Mouse (Mus musculus) MN1 (cell line): Measurements from ENCODE around the gene Srcap.
A peak's percentile ranks its signal among the peaks of the same experiment; 100 is the strongest.

Experiments used
- DNase-seq: peaks from one replicate; pipeline ENCODE4 v3.0.0-alpha.2; 2016; ENCODE audit warnings: low spot score

Gene Srcap

DNA sequence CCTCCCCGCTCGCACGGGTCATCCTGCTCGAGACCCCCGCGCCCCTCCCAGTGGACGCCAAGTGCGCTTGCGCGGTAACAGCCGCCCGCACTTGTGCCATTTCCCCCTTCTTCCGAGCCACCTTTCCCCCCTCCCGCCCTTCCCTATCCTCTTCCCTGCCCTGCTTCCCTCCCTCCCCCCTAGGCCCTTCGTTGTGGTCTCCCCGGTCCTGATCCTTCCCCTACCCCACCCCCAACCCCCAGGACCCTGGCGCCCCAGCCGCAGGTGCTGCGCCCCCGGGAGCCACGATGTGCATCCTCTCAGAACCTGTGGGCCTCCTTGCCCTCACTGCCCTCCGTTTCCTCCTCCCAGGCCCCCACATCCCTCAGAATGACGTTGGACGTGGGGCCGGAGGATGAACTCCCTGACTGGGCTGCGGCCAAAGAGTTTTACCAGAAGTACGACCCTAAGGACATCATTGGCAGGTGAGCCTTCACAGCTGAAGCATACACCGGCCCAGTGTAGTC, 61.8 kb downstream of the Srcap start:
- peak; percentile 21 for DNase-seq

DNA sequence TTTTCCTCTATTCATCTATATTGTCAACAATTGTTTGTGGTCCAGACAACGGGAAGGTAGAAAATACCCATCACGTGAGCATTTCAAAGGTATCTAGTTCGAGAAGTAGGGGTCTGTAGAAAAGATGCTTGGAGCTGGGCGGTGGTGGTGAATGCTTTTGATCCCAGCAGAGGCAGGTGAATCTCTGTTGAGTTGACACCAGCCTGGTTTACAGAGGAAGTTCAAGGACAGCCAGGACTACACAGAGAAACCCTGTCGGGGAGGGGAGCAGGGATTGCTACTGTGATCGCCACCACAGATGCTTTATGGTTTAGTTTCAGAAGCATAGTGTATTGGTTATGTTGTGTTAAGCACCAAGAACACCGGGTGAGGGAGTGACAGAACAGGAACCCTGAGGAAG, 62.3 kb downstream of the Srcap start:
- DNase-seq = no peak

DNA sequence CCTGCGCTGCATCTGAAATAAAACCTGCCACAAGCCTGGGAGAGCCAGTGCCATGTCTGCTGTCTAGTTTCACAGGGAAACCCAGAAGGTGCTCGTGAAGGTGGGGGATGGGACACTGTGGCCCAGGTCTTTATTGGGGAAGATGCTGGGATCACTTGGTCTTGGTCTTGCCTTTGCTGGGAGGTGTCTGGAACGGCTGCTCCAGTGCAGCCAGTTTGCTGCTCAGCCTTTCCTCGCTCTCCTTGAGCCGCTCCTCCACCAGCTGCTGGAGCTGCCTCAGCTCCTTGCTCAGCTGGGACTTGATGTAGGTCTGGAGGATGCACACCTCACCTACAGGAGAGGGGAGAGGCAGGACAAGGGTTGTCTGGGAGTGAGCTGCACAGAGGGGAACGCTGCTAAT, 71.5 kb downstream of the Srcap start:
- DNase-seq = no peak

DNA sequence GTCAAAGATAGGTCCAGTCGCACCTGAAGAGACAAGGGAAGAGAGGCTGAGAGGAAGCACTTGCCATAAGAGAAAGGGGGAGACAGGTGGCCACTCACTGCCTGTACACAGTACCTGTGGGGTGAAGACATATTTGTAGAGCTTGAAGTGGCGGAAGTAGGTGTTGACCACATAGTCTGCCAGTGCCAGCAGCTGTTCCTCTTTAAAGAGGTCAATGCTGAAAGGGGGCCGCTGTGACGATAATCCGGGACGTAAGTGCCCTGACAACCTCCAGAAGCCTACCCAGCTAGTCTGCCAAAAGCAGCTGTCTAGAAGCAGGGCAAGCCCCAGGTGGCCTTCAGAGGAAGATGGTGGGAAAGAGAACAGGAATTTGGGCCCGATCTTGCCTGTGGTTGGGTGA, 73.2 kb downstream of the Srcap start:
- DNase-seq = no peak

DNA sequence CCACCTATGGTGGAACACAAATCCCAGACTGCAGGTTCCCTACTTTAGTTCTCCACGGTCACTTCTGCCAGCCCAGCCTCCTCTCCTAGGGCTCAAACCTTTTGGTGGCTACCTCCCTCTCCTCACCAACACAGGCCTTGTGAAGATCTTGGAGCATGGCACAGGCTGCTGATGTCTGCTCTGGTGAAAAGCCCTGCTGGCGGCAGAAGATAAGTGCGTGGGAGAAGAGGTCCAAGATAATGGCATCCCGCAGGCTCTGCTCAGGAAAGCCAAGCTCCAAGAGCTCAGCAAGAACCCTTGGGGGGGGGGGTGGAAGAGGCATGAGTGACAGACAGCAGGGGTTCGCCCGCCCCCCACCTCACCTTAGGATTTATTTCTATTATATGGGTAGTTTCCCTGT, 74.4 kb downstream of the Srcap start:
- no peak for DNase-seq

DNA sequence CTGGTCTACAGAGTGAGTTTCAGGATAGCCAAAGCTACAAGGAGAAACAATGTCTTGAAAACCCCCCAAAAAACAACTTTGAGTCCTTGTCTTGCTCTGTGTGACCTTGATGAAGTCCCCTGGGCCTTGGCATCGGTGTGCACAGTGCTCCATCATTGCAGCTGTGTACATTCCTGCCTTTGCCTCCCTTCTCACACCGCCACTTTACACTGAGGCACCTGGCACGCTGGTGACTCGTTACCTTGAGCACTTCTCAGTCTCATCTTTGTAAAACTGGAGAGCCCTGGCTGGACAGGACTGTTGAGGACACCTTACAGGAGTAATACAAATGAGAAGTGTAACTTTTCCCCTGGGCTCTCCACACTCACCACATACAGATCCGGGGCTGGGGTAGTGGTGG, 75.4 kb downstream of the Srcap start:
- DNase-seq = peak; percentile 15

DNA sequence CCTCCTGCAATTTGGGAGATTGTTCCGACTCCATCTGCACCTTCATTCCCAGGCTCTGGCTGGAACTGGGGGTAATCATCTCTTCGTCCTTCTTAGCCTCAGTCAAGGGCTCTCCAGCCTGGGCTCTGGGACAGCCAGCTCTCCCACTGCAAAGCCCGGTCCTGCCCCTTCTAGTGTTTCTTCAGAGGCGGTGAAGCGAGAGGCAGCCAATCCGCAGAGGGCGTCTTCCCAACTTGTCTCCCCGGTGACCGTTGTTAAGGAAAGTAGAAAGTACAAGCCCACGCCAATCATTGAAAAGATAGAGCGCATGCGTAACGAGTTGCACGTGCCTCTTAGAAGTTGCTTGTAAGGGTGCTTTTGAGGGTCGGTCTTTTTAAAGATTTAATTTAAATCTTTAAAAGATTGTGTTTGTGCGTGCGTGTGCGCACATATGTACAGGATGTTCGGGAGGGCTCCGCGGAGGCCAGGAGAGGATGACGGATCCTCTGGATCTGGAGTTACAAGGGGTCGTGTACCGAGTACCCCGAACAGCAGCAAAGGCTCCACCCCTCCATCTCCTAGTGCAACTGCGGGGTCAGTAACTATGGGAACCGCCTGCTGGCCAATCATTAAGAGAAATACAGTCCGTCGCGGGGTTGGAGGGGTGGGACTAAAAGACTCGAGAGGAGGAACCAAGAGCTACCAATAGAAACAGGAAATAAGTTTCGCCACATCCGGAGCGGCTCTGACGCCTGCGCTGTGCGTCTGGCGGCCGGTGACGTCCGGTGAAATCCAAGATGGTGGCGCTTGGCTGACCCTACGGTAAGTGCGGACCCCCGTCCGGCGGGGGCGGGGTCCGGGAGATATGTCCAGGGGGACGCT, 76.5 kb downstream of the Srcap start, which contains the start of the genes Ccdc189 and Rnf40:
Gene Ccdc189, minus strand, starts transcription at position 585 of the 861 bp plus-strand sequence.
Gene Rnf40, plus strand, starts transcription at position 757 of the 861 bp plus-strand sequence.
- peak; percentile 98 for DNase-seq

DNA sequence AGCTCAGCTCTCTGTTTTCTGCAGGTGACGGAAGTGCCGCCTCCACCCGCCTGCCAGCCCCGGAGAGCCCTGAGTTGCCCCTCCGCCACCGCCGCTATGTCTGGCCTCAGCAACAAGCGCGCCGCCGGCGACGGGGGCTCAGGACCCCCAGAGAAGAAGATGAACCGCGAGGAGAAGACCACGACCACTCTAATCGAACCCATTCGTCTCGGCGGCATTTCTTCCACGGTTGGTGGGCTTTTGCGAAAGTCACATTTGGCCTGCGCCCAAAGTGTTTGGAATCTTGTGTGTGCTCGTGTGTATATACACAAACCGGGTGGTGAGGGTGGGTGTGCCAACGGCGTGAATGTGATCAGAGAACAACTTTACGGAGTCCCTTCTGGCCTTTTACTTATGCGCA, 77.1 kb downstream of the Srcap start:
- DNase-seq = no peak

DNA sequence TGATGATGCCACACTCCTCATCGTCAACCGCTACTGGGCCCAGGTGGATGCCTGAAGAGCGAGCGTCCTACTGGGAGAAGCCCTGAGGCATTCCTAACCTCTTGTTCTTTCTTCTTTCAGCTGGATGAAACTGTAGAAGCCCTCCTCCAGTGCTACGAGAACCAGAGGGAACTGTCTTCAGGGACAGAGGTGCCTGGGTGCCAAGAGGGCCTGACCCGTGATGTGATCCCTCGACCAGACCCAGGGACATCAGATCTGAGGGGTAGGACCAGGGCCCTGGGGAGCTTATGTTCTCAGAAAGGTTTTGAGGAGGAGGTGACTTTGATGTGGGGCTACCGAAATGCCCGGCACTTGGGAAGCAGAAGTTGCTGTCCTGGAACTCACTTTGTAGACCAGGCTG, 77.9 kb downstream of the Srcap start:
- DNase-seq = no peak

DNA sequence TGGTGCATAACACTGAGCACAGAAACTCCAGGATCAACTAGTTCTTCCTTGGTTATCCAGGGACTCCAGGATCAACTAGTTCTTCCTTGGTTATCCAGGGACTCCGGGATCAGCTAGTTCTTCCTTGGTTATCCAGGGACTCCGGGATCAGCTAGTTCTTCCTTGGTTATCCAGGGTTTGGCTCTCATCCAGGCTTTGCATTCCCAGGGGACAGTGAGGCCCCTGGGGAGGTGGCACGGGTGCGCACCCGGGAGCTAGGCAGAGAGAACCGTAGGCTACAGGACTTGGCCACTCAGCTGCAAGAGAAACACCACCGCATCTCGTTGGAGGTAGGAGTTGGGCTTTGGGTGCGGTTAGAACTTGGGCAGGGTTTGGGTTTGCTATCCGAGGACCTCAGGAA, 79.3 kb downstream of the Srcap start:
- DNase-seq = no peak

DNA sequence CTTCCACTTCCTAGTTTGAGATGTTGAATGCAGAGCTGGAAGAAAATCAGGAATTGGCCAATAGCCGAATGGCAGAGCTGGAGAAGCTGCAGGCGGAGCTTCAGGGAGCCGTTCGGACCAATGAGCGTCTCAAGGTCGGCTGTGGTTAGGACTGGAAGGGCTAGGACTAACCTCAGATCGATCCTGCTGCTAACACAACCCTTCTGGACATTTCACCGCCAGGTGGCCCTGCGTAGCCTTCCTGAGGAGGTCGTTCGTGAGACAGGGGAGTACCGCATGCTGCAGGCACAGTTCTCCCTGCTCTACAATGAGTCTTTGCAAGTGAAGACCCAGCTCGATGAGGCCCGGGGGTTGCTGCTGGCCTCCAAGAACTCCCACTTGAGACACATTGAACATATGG, 80.8 kb downstream of the Srcap start:
- no peak for DNase-seq

DNA sequence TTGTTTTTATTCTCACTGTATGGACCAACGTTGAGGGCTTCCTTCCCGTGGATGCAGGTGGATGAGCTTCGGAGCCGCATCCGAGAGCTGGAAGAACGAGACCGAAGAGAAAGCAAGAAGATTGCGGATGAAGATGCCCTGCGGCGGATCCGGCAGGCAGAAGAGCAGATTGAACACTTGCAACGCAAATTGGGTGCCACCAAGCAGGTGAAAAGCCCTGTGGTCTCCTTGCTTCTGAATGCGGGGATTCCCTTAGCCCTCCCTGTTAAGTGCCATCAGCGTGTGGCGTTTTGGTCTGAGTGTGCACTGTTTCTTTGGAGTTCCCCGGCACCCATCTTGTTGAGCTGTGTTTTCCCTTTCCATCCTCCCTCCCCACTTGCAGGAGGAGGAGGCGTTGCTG, 85.0 kb downstream of the Srcap start:
- DNase-seq = no peak

DNA sequence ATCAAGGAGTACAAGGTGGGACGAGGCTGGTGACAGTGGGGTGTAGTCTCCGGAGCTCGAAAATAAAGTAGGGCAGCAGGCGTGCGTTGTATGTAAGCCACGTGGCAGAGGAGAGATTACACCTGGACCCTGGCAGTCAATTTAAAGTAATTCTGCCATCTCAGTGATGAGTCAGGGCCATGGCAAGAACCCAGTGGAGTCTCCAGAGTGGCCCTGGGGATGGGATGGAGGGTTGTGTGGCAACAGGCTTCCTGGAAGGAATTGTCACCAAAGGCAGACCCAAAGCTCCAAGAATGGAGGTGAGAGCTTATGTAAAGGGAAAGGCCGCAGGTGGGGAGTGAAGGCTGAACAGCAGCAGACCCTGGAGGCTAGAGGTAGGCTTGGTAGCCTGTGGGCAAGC, 88.8 kb downstream of the Srcap start:
- no peak for DNase-seq

DNA sequence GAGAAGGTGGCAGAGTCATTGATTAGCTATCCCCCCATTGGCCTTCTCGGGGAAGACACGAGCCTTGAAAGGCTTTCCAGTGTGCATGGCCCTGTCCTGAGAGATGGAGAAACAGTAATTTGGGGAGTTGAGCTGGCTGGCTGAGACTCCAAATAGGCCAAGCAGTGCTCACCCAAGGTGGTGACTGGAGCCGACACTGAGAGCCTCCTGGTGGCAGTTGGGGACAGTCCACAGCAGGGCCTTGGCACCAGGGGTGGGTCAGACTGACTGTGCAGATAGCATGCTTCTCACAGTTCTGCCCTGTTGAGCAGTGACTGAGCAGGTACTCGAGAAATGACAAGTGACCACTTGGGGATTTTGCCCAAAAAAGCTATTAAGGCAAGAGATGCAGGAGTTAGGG, 90.0 kb downstream of the Srcap start:
- no peak for DNase-seq

DNA sequence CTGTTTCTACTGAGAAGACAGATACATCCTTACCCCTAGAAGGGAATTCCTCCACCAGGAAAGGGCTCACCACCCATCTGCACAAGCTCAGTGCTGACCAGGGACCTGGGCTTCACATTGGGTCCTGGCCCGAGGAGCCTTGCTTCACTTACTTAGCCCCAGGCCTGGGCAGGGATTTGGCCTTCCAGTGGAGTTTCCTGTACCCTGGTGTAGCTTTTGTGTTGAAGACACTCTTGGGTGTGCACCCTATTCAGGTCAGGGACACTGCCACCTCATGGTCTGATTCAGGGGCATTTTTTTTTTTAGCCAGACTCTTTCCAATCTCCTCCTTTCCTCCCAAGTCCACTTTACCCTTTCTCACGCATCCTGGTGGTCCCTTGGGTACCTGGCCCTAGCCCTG, 91.1 kb downstream of the Srcap start:
- DNase-seq = no peak

DNA sequence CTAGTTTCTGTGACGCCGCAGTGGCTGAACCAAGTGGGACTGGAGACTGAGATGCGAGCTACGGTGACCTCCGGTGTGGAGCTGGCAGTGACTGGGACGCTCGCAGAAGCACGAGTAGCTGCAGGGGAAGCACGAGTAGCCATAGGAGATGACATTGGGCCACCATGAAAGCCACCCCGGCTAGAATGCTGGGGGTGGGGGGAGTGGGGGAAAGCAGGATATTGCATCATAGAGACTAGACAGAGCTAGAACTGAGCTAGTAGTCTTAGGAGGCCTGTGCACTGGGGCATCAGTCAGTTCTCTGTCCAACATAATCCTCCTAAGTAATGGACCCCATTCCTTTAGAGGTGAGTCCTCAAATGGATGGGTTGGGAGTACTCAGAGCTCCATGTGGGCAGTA, 92.5 kb downstream of the Srcap start:
- DNase-seq = no peak

DNA sequence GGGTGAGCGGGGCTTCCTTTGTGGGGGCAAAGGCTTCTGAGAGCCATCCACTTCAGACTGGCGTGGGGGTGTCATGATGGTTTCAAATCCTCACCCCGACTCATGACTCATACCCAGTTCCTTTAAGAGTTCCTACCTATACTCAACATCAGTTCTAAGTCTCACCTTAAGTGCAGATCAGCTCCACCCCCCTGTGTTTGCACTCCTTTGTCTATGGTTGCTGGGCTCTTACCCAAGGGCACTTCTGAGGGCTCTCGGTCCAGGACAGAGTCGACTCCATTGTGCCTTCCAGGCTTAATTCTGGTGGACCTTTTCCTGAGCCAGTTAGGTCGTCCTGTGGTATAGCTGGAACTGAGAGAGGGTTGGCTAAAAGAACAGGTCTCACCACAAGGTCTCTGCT, 95.4 kb downstream of the Srcap start:
- no peak for DNase-seq
